Mouse (Mus musculus): ENCODE measurements around the gene Acad10.
"Not testable (repeated sequence)": the region's sequence is repeated elsewhere in the genome, so short reads cannot be mapped to it uniquely, and the experiment has no call there.

The Acad10 gene

GRCm38 (mm10) chr5:121660059-121660896 lies at the start of gene Acad10, which contains the start of gene Brap:
Acad10 (minus strand) TSS chr5:121660514.
Brap (plus strand) TSS chr5:121660563.
- no peak for DNase-seq (ENCODE audit: extremely low read depth, low read depth, low spot score)

GRCm38 (mm10) chr5:121704512-121705248 lies 44.4 kb upstream of the Acad10 start:
- DNase-seq (ENCODE audit: extremely low read depth, low read depth, low spot score): no peak

- DNase-seq (ENCODE audit: extremely low read depth, low read depth, low spot score): no peak
Measured at GRCm38 (mm10) chr5:121703341-121703740, 43.0 kb upstream of the Acad10 start.

GRCm38 (mm10) chr5:121701111-121701769 lies 40.9 kb upstream of the Acad10 start:
- no peak for DNase-seq (ENCODE audit: extremely low read depth, low read depth, low spot score)

- DNase-seq (ENCODE audit: extremely low read depth, low read depth, low spot score): no peak
Measured at GRCm38 (mm10) chr5:121700496-121700895, 40.2 kb upstream of the Acad10 start.

- DNase-seq (ENCODE audit: extremely low read depth, low read depth, low spot score): no peak
Measured at GRCm38 (mm10) chr5:121699891-121700290, 39.6 kb upstream of the Acad10 start.

GRCm38 (mm10) chr5:121696761-121697160 lies 36.4 kb upstream of the Acad10 start:
- no peak for DNase-seq (ENCODE audit: extremely low read depth, low read depth, low spot score)

GRCm38 (mm10) chr5:121692897-121693296 lies 32.6 kb upstream of the Acad10 start:
- DNase-seq (ENCODE audit: extremely low read depth, low read depth, low spot score): no peak

- DNase-seq (ENCODE audit: extremely low read depth, low read depth, low spot score): not testable (repeated sequence)
Measured at GRCm38 (mm10) chr5:121691436-121691835, 31.1 kb upstream of the Acad10 start.

GRCm38 (mm10) chr5:121690482-121691211 lies 30.3 kb upstream of the Acad10 start:
- DNase-seq (ENCODE audit: extremely low read depth, low read depth, low spot score): no peak

GRCm38 (mm10) chr5:121686113-121686898 lies 26.0 kb upstream of the Acad10 start:
- DNase-seq (ENCODE audit: extremely low read depth, low read depth, low spot score): no peak

- no peak for DNase-seq (ENCODE audit: extremely low read depth, low read depth, low spot score)
Measured at GRCm38 (mm10) chr5:121685495-121685894, 25.2 kb upstream of the Acad10 start.

- no peak for DNase-seq (ENCODE audit: extremely low read depth, low read depth, low spot score)
Measured at GRCm38 (mm10) chr5:121682250-121682649, 21.9 kb upstream of the Acad10 start.

- DNase-seq (ENCODE audit: extremely low read depth, low read depth, low spot score): no peak
Measured at GRCm38 (mm10) chr5:121670412-121670811, 10.1 kb upstream of the Acad10 start.

- DNase-seq (ENCODE audit: extremely low read depth, low read depth, low spot score): no peak
Measured at GRCm38 (mm10) chr5:121668411-121668810, 8.1 kb upstream of the Acad10 start.

GRCm38 (mm10) chr5:121667067-121667466 lies 6.8 kb upstream of the Acad10 start:
- DNase-seq (ENCODE audit: extremely low read depth, low read depth, low spot score): no peak

- DNase-seq (ENCODE audit: extremely low read depth, low read depth, low spot score): no peak
Measured at GRCm38 (mm10) chr5:121664971-121665370, 4.7 kb upstream of the Acad10 start.

- no peak for DNase-seq (ENCODE audit: extremely low read depth, low read depth, low spot score)
Measured at GRCm38 (mm10) chr5:121664078-121664477, 3.8 kb upstream of the Acad10 start.

GRCm38 (mm10) chr5:121663456-121663855 lies 3.1 kb upstream of the Acad10 start:
- DNase-seq (ENCODE audit: extremely low read depth, low read depth, low spot score): no peak

GRCm38 (mm10) chr5:121661494-121661893 lies 1.2 kb upstream of the Acad10 start:
- no peak for DNase-seq (ENCODE audit: extremely low read depth, low read depth, low spot score)
